Mouse (Mus musculus): ENCODE data around the gene Eif3k. TPM values are rescaled to one million over a fixed set of nuclear protein-coding genes. Genes with fewer than 3 reads are reported as not detected.

Gene Eif3k
- polyA plus RNA-seq, 1 experiment: 429 TPM

DNA sequence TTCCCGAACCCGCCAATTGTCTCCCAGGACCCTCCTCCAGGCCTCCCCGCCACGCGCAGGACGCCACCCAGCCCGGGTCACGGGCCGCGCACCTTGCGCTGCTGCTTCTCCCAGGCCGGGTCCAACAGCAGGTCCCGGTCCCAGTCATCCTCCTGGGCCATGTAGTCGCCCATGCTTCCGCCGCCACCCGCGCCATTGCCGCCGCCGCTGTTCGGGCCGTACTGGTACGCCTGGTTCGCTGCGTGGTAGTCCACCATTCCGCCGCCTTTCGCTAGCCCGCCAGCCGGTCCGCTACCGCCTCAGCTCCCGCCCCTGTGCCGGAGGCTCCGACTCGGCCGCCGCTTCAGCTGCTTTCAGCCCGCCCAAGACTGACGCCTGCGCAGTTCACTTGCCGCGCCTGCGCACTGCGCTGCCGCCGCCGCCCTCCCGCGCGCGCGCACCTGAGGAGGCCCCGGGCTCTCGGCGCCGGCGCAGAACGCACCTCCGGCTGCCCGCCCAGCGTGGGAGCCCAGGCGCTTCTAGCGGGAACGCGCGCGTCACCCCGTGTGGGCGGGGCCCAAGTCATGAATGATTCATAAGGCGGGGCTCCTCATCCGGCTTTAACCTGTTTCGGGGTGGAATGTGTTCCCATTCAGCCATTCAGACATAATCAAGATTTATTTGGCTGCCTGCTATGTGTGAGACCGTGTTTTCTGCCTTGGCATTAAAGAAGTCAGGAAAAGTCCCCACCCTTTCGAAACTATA, 19.6 kb downstream of the Eif3k start, which contains the start of gene Actn4:
TSS of gene Actn4 (minus strand) at position 414 of the 744 bp plus-strand sequence.
- H3K79me3 ChIP-seq (ENCODE audit: low read depth): peaks cover 47% of the 10 kb centered on the region

GRCm38 (mm10) chr7:28961584-28961926, 20.1 kb downstream of the Eif3k start:
- peaks cover 18% of the 10 kb centered on the region for H3K36me3 ChIP-seq (ENCODE audit: control insufficient read depth, insufficient read depth)
- no peaks in the 10 kb centered on the region for H3K27me3 ChIP-seq (ENCODE audit: control insufficient read depth, insufficient read depth, insufficient read length)
- H3K79me2 ChIP-seq (ENCODE audit: control insufficient read depth, insufficient read depth): peaks cover 55% of the 10 kb centered on the region
- peak overlapping the region; percentile 83 for H3K4me3 ChIP-seq (ENCODE audit: insufficient read depth, poor library complexity, severe bottlenecking)
- H3ac ChIP-seq (ENCODE audit: control insufficient read depth, insufficient read length, low read depth): peak overlapping the region; percentile 77
- TF ChIP-seq FOSL1 (IDR thresholded peaks at IDR 0.05; ENCODE audit: insufficient read depth, low read length, poor library complexity, severe bottlenecking) (no peak), CEBPB (IDR thresholded peaks at IDR 0.05; ENCODE audit: low read depth) (no peak), MAX (IDR thresholded peaks at IDR 0.05) (no peak), CTCF (IDR thresholded peaks at IDR 0.05; ENCODE audit: control insufficient read depth, insufficient read depth, insufficient read length) (no peak), USF1 (IDR thresholded peaks at IDR 0.05; ENCODE audit: low read depth) (no peak), MYOD1 (IDR thresholded peaks at IDR 0.05; ENCODE audit: control insufficient read depth, insufficient read length, low read depth) (no peak), MYOG (IDR thresholded peaks at IDR 0.05; ENCODE audit: control insufficient read depth, extremely low read depth, insufficient read length) (no peak)
- peaks cover 52% of the 10 kb centered on the region for H3K79me3 ChIP-seq (ENCODE audit: low read depth)

More for the DNA sequence above, 19.6 kb downstream of the Eif3k start, which contains the start of gene Actn4:
- TF ChIP-seq USF1 (IDR thresholded peaks at IDR 0.05; ENCODE audit: low read depth) (no peak), MAX (IDR thresholded peaks at IDR 0.05) (peak; percentile 31), MYOD1 (IDR thresholded peaks at IDR 0.05; ENCODE audit: control insufficient read depth, insufficient read length, low read depth) (no peak), CTCF (IDR thresholded peaks at IDR 0.05; ENCODE audit: control insufficient read depth, insufficient read depth, insufficient read length) (no peak), MYOG (IDR thresholded peaks at IDR 0.05; ENCODE audit: control insufficient read depth, extremely low read depth, insufficient read length) (no peak), CEBPB (IDR thresholded peaks at IDR 0.05; ENCODE audit: low read depth) (no peak), FOSL1 (IDR thresholded peaks at IDR 0.05; ENCODE audit: insufficient read depth, low read length, poor library complexity, severe bottlenecking) (no peak)
- Histone ChIP-seq H3ac (ENCODE audit: control insufficient read depth, insufficient read length, low read depth) (peak within 1 kb of the TSS; percentile 77), H3K4me3 (ENCODE audit: insufficient read depth, poor library complexity, severe bottlenecking) (peak within 1 kb of the TSS; percentile 83), H3K27me3 (ENCODE audit: control insufficient read depth, insufficient read depth, insufficient read length) (no peaks in the 10 kb centered on the region), H3K79me2 (ENCODE audit: control insufficient read depth, insufficient read depth) (peaks cover 50% of the 10 kb centered on the region), H3K36me3 (ENCODE audit: control insufficient read depth, insufficient read depth) (peaks cover 12% of the 10 kb centered on the region)

GRCm38 (mm10) chr7:28960354-28961046, 21.2 kb downstream of the Eif3k start:
- Histone ChIP-seq H3K36me3 (ENCODE audit: control insufficient read depth, insufficient read depth) (peaks cover 20% of the 10 kb centered on the region), H3ac (ENCODE audit: control insufficient read depth, insufficient read length, low read depth) (peak overlapping the region; percentile 77), H3K79me3 (ENCODE audit: low read depth) (peaks cover 63% of the 10 kb centered on the region), H3K79me2 (ENCODE audit: control insufficient read depth, insufficient read depth) (peaks cover 66% of the 10 kb centered on the region), H3K27me3 (ENCODE audit: control insufficient read depth, insufficient read depth, insufficient read length) (no peaks in the 10 kb centered on the region), H3K4me3 (ENCODE audit: insufficient read depth, poor library complexity, severe bottlenecking) (peak overlapping the region; percentile 83)
- no peak for TF ChIP-seq CTCF (IDR thresholded peaks at IDR 0.05; ENCODE audit: control insufficient read depth, insufficient read depth, insufficient read length)
- TF ChIP-seq MAX (IDR thresholded peaks at IDR 0.05): no peak
- no peak for TF ChIP-seq MYOD1 (IDR thresholded peaks at IDR 0.05; ENCODE audit: control insufficient read depth, insufficient read length, low read depth)
- no peak for TF ChIP-seq USF1 (IDR thresholded peaks at IDR 0.05; ENCODE audit: low read depth)
- TF ChIP-seq FOSL1 (IDR thresholded peaks at IDR 0.05; ENCODE audit: insufficient read depth, low read length, poor library complexity, severe bottlenecking): no peak
- no peak for TF ChIP-seq CEBPB (IDR thresholded peaks at IDR 0.05; ENCODE audit: low read depth)
- no peak for TF ChIP-seq MYOG (IDR thresholded peaks at IDR 0.05; ENCODE audit: control insufficient read depth, extremely low read depth, insufficient read length)

- Histone ChIP-seq H3K79me2 (ENCODE audit: control insufficient read depth, insufficient read depth) (peaks cover 75% of the 10 kb centered on the region), H3K79me3 (ENCODE audit: low read depth) (peaks cover 71% of the 10 kb centered on the region), H3K36me3 (ENCODE audit: control insufficient read depth, insufficient read depth) (peaks cover 20% of the 10 kb centered on the region), H3K4me3 (ENCODE audit: insufficient read depth, poor library complexity, severe bottlenecking) (peak overlapping the region; percentile 83), H3K27me3 (ENCODE audit: control insufficient read depth, insufficient read depth, insufficient read length) (no peaks in the 10 kb centered on the region), H3ac (ENCODE audit: control insufficient read depth, insufficient read length, low read depth) (peak overlapping the region; percentile 61)
- TF ChIP-seq MYOG (IDR thresholded peaks at IDR 0.05; ENCODE audit: control insufficient read depth, extremely low read depth, insufficient read length): no peak
- no peak for TF ChIP-seq FOSL1 (IDR thresholded peaks at IDR 0.05; ENCODE audit: insufficient read depth, low read length, poor library complexity, severe bottlenecking)
- TF ChIP-seq MAX (IDR thresholded peaks at IDR 0.05): no peak
- no peak for TF ChIP-seq MYOD1 (IDR thresholded peaks at IDR 0.05; ENCODE audit: control insufficient read depth, insufficient read length, low read depth)
- no peak for TF ChIP-seq CTCF (IDR thresholded peaks at IDR 0.05; ENCODE audit: control insufficient read depth, insufficient read depth, insufficient read length)
- TF ChIP-seq CEBPB (IDR thresholded peaks at IDR 0.05; ENCODE audit: low read depth): no peak
- TF ChIP-seq USF1 (IDR thresholded peaks at IDR 0.05; ENCODE audit: low read depth): no peak
These were observed 22.1 kb downstream of the Eif3k start for GRCm38 (mm10) chr7:28959505-28960045.

- Histone ChIP-seq H3K36me3 (ENCODE audit: control insufficient read depth, insufficient read depth) (peaks cover 20% of the 10 kb centered on the region), H3K79me3 (ENCODE audit: low read depth) (peaks cover 78% of the 10 kb centered on the region), H3K4me3 (ENCODE audit: insufficient read depth, poor library complexity, severe bottlenecking) (no peak overlapping the region), H3K79me2 (ENCODE audit: control insufficient read depth, insufficient read depth) (peaks cover 83% of the 10 kb centered on the region), H3ac (ENCODE audit: control insufficient read depth, insufficient read length, low read depth) (peak overlapping the region; percentile 32), H3K27me3 (ENCODE audit: control insufficient read depth, insufficient read depth, insufficient read length) (no peaks in the 10 kb centered on the region)
- TF ChIP-seq MYOD1 (IDR thresholded peaks at IDR 0.05; ENCODE audit: control insufficient read depth, insufficient read length, low read depth): no peak
- TF ChIP-seq MAX (IDR thresholded peaks at IDR 0.05): no peak
- TF ChIP-seq MYOG (IDR thresholded peaks at IDR 0.05; ENCODE audit: control insufficient read depth, extremely low read depth, insufficient read length): no peak
- no peak for TF ChIP-seq USF1 (IDR thresholded peaks at IDR 0.05; ENCODE audit: low read depth)
- TF ChIP-seq CEBPB (IDR thresholded peaks at IDR 0.05; ENCODE audit: low read depth): no peak
- no peak for TF ChIP-seq CTCF (IDR thresholded peaks at IDR 0.05; ENCODE audit: control insufficient read depth, insufficient read depth, insufficient read length)
These were observed 22.9 kb downstream of the Eif3k start for GRCm38 (mm10) chr7:28958770-28959169.

Measured in C2C12 (cell line).